Mouse (Mus musculus): ENCODE measurements around the gene Il27ra. TPM values are rescaled to one million over a fixed set of nuclear protein-coding genes. Genes with fewer than 3 reads are reported as not detected.

The Il27ra gene
- polyA plus RNA-seq, 1 experiment from 2014 or later, result 0.14 TPM

DNA sequence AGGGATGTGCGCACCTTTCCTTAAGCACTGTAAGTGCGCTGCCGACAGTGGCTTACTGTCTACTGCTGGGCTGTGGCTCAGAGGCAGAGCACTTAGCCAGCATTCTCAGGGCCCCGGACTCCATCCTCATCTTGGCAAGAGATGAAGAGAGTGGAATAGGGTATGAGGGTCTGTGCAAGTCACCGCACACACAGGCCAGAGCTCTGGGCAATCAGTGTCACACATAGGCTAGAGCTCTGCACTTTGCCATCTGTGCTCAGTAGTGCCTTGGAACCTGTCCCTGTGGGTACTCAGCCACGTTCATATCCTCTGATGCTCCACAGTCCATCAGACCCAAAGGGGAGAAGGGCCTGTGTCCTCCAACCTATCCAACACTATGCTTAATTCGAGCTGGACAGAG, 60.9 kb downstream of the Il27ra start:
- WGBS, result 94% methylated on average over 7 of the region's 7 CpGs
- no peak for ATAC-seq (ENCODE audit: low FRiP score)
- H3K27me3 ChIP-seq, result no peaks in the 10 kb centered on the region
- no peaks in the 10 kb centered on the region for H3K9me3 ChIP-seq (replicated peaks)
- H3K4me1 ChIP-seq, result peaks cover 20% of the 10 kb centered on the region
- H3K27ac ChIP-seq, result no peak overlapping the region
- no peak overlapping the region for H3K4me3 ChIP-seq
- no peak overlapping the region for H3K9ac ChIP-seq
- H3K4me2 ChIP-seq (replicated peaks), result no peak overlapping the region
- peaks cover 60% of the 10 kb centered on the region for H3K36me3 ChIP-seq

DNA sequence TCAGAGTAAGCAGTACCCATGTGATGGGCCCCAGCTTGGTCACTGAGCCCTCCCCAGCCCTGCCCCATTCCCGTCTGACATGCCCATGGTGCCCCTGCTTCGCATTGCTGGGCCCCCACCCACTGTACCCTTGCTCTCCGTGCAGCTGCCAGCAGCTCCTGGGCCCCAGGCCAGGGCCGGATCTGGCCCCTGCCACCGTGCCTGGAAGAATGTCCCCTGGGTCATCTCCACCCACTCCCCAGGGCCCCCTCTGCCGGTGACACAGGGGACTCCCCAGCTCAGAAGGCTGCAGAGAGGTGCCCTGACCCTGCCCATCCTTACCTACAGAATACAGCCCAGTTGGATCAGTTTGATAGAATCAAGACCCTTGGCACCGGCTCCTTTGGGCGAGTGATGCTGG, 61.5 kb downstream of the Il27ra start:
- no peak overlapping the region for H3K4me3 ChIP-seq
- peaks cover 20% of the 10 kb centered on the region for H3K4me1 ChIP-seq
- H3K27ac ChIP-seq, result no peak overlapping the region
- no peaks in the 10 kb centered on the region for H3K27me3 ChIP-seq
- 81% methylated on average over 8 of the region's 8 CpGs for WGBS
- H3K4me2 ChIP-seq (replicated peaks), result no peak overlapping the region
- no peaks in the 10 kb centered on the region for H3K9me3 ChIP-seq (replicated peaks)
- no peak for ATAC-seq (ENCODE audit: low FRiP score)
- peaks cover 53% of the 10 kb centered on the region for H3K36me3 ChIP-seq
- no peak overlapping the region for H3K9ac ChIP-seq

MicroRNAs encoded within 50 kb of the gene (microRNA counts, 519-probe panel; counts per million panel counts)
- microRNA mmu-miR-1199 (470 counts per million, percentile 58 among the panel's probes with 10 or more counts), microRNA mmu-miR-709 (2,497 counts per million, percentile 64 among the panel's probes with 10 or more counts)

Small RNA genes within 50 kb of the gene (microRNA-seq; reads per million reads assigned to microRNA genes)
- gene Mir1199 (not detected), gene Mir709 (not detected), gene Mir8111 (2.7 reads per million, percentile 2 among the genes with 10 or more reads in this experiment)

Other genes starting within 250 kb of the Il27ra start
- 38.7 and 41.5 TPM in 2 replicates for gene Adgrl1, start 142.5 kb downstream of the Il27ra start, polyA plus RNA-seq (2016; fragmentation: Nextera tagmentation; extraction: Ambion mirVana)
- gene Gm10644, start 87.4 kb downstream of the Il27ra start, polyA plus RNA-seq (2016; fragmentation: Nextera tagmentation; extraction: Ambion mirVana), result 1.0 and 1.1 TPM in 2 replicates
- gene Asf1b, start 87.1 kb downstream of the Il27ra start, polyA plus RNA-seq (2016; fragmentation: Nextera tagmentation; extraction: Ambion mirVana), result 37.6 and 40.9 TPM in 2 replicates
- 201 and 213 TPM in 2 replicates for gene Prkaca, start 69.6 kb downstream of the Il27ra start, polyA plus RNA-seq (2016; fragmentation: Nextera tagmentation; extraction: Ambion mirVana)
- gene Samd1, start 44.9 kb downstream of the Il27ra start, polyA plus RNA-seq (2016; fragmentation: Nextera tagmentation; extraction: Ambion mirVana), result 8.5 and 9.8 TPM in 2 replicates
- 0.89 and 1.5 TPM in 2 replicates for gene 1700067K01Rik, start 41.1 kb downstream of the Il27ra start, polyA plus RNA-seq (2016; fragmentation: Nextera tagmentation; extraction: Ambion mirVana)
- gene 2210011C24Rik, start 30.4 kb downstream of the Il27ra start, polyA plus RNA-seq (2016; fragmentation: Nextera tagmentation; extraction: Ambion mirVana), result not detected in 2 replicates
- gene Palm3, start 21.1 kb downstream of the Il27ra start, polyA plus RNA-seq (2016; fragmentation: Nextera tagmentation; extraction: Ambion mirVana), result 8.6 and 10.9 TPM in 2 replicates
- gene Rln3, start 2.4 kb upstream of the Il27ra start, polyA plus RNA-seq (2016; fragmentation: Nextera tagmentation; extraction: Ambion mirVana), result not detected in 2 replicates
- 2.1 and 3.0 TPM in 2 replicates for gene Gm10643, start 22.5 kb upstream of the Il27ra start, polyA plus RNA-seq (2016; fragmentation: Nextera tagmentation; extraction: Ambion mirVana)
- 8.9 and 9.4 TPM in 2 replicates for gene Rfx1, start 24.2 kb upstream of the Il27ra start, polyA plus RNA-seq (2016; fragmentation: Nextera tagmentation; extraction: Ambion mirVana)
- gene Dcaf15, start 62.2 kb upstream of the Il27ra start, polyA plus RNA-seq (2016; fragmentation: Nextera tagmentation; extraction: Ambion mirVana), result 16.4 and 19.7 TPM in 2 replicates
- 0.39 and 0.50 TPM in 2 replicates for gene Podnl1, start 83.4 kb upstream of the Il27ra start, polyA plus RNA-seq (2016; fragmentation: Nextera tagmentation; extraction: Ambion mirVana)
- gene Cc2d1a, start 105.3 kb upstream of the Il27ra start, polyA plus RNA-seq (2016; fragmentation: Nextera tagmentation; extraction: Ambion mirVana), result 21.6 and 21.7 TPM in 2 replicates
- gene 4930432K21Rik, start 105.4 kb upstream of the Il27ra start, polyA plus RNA-seq (2016; fragmentation: Nextera tagmentation; extraction: Ambion mirVana), result 1.6 and 1.9 TPM in 2 replicates
- 5.8 and 7.2 TPM in 2 replicates for gene Nanos3, start 142.6 kb upstream of the Il27ra start, polyA plus RNA-seq (2016; fragmentation: Nextera tagmentation; extraction: Ambion mirVana)
- gene Zswim4, start 194.5 kb upstream of the Il27ra start, polyA plus RNA-seq (2016; fragmentation: Nextera tagmentation; extraction: Ambion mirVana), result 57.5 and 59.0 TPM in 2 replicates
- 255 and 266 TPM in 2 replicates for gene D8Ertd738e, start 207.1 kb upstream of the Il27ra start, polyA plus RNA-seq (2016; fragmentation: Nextera tagmentation; extraction: Ambion mirVana)
- 57.3 and 62.9 TPM in 2 replicates for gene Mri1, start 214.7 kb upstream of the Il27ra start, polyA plus RNA-seq (2016; fragmentation: Nextera tagmentation; extraction: Ambion mirVana)
- gene Ccdc130, start 227.8 kb upstream of the Il27ra start, polyA plus RNA-seq (2016; fragmentation: Nextera tagmentation; extraction: Ambion mirVana), result 18.4 and 22.0 TPM in 2 replicates

All from hindbrain, embryonic 12.5 days (tissue).